Mouse (Mus musculus): ENCODE data around the gene Trak1. TPM values are rescaled to one million over a fixed set of nuclear protein-coding genes. Genes with fewer than 3 reads are reported as not detected.

The Trak1 gene
- total RNA-seq, 1 experiment from 2014 or later, result 29.2 TPM

GRCm38 (mm10) chr9:121479453-121479852 is 182.2 kb downstream of the Trak1 start:
- ATAC-seq (replicated peaks; ENCODE audit: insufficient number of reproducible peaks, low FRiP score, low TSS enrichment, poor library complexity, severe bottlenecking), result no peak

GRCm38 (mm10) chr9:121487216-121487615 is 189.9 kb downstream of the Trak1 start:
- no peak for ATAC-seq (replicated peaks; ENCODE audit: insufficient number of reproducible peaks, low FRiP score, low TSS enrichment, poor library complexity, severe bottlenecking)

GRCm38 (mm10) chr9:121491592-121492240 is 194.4 kb downstream of the Trak1 start:
- no peak for ATAC-seq (replicated peaks; ENCODE audit: insufficient number of reproducible peaks, low FRiP score, low TSS enrichment, poor library complexity, severe bottlenecking)

GRCm38 (mm10) chr9:121494006-121494767 is 196.9 kb downstream of the Trak1 start:
- ATAC-seq (replicated peaks; ENCODE audit: insufficient number of reproducible peaks, low FRiP score, low TSS enrichment, poor library complexity, severe bottlenecking), result no peak

DNA sequence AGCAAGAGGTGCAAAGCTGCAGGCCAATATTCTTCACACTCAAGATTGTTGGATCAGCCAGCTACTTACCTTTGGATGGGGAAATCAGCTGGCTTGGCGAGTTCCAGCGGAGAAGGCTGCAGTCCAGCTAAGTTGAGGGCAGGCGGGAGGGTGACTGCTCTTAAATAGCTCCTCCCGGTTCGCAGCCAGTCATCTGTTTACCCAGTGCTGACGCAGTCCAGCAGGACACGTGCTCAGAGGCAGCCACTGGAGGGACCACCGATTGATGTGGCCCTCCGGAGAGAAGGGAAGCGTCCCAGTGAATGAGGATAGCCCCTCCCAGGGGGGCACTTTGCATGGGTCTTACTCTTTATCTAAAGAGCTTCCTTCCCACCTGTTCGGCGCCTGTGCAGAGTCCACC is 198.2 kb downstream of the Trak1 start, which contains the start of gene Cck:
Cck (minus strand) TSS at position 166 of the 400 bp plus-strand sequence.
- no peak for ATAC-seq (replicated peaks; ENCODE audit: insufficient number of reproducible peaks, low FRiP score, low TSS enrichment, poor library complexity, severe bottlenecking)

DNA sequence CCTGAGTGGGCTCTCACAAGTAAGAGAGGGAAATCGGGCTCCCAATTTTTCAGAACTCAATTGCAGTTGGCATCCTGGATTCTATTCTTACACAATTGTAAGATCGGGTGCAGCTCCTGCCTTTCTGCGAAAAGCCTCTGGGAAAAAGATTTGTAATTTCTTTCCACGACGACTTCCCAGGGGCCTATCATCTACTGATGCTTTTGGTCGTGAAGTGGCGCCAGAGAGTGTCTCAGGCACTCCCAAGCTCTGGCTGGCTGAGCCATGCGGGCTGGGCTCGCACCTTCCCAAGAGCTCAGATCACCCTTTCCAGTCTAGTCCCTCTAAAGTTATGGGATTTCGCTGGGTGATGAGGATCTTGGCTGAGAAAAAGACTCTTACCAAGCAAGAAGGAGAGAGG is 198.8 kb downstream of the Trak1 start:
- ATAC-seq (replicated peaks; ENCODE audit: insufficient number of reproducible peaks, low FRiP score, low TSS enrichment, poor library complexity, severe bottlenecking), result no peak

DNA sequence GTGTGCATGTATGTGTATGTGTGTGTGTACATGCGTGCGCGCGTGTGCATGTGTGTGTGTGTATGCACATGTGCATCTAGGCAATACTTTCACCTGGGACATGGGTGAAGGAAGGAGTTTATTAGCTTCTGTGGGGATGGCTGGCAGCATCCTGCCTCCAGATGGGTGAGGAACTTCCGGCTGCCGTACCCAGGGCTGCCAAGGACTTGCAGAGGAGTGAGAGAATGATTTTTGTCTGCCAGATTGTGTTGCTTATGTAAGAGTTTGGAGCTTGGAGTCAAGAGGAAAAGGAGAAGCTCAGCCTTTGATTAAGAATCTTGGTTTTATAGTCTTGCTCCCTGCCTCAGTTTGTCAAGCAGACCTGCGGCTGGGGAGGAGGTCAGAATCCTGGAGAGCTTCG is 208.0 kb downstream of the Trak1 start:
- no peak for ATAC-seq (replicated peaks; ENCODE audit: insufficient number of reproducible peaks, low FRiP score, low TSS enrichment, poor library complexity, severe bottlenecking)

DNA sequence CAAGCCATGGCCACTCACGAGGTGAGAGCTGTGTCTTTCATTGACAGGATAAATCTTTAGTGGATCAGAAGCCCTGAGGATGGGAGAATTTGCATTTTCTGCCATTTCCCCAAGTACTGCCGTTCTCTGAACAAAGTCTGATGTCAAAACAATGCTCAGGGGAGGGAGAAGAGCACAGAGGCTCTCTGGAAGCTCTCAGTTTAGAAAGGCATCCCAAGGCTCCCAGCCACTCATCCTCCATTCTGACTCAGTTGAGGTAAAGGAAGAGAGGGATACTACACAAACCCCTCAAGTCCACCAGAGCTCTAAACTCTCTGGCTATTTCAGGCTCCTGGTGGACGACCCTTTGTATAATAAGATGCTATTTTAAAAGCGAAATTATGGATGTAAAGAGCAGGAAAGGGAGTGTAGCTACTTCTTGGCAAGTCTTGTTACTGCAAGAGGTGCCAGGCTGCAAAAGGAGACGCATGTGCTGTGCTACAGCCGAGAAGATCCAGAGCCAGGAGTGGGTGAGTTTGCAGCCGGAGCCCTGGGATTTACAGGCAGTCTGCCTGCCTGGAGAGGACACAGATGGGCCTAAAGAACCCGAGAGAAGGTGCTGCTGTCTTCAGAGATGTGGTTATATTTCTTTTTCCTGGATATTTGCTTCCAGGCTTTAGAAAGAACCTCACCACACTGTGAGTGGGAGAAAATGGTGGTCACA is 209.3 kb downstream of the Trak1 start:
- ATAC-seq (replicated peaks; ENCODE audit: insufficient number of reproducible peaks, low FRiP score, low TSS enrichment, poor library complexity, severe bottlenecking), result no peak

DNA sequence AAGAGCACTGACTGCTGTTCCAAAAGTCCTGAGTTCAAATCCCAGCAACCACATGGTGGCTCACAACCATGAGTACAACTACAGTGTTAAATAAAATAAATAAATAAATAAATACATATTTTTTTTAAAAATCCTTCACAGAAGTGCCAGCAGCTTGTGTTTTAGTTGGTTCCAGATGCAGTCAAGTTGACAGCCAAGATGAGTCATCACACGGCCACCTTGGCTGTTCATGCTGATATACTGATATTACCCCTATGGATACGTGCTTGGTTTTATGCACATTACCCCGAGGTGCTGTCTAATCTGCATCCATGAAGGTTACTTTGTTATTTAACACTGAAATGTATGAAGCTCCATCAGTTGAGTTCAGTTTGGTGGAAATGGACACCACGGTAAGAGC is 214.6 kb downstream of the Trak1 start:
- ATAC-seq (replicated peaks; ENCODE audit: insufficient number of reproducible peaks, low FRiP score, low TSS enrichment, poor library complexity, severe bottlenecking), result no peak

GRCm38 (mm10) chr9:121514462-121514861 is 217.2 kb downstream of the Trak1 start:
- no peak for ATAC-seq (replicated peaks; ENCODE audit: insufficient number of reproducible peaks, low FRiP score, low TSS enrichment, poor library complexity, severe bottlenecking)

GRCm38 (mm10) chr9:121520047-121520446 is 222.7 kb downstream of the Trak1 start:
- ATAC-seq (replicated peaks; ENCODE audit: insufficient number of reproducible peaks, low FRiP score, low TSS enrichment, poor library complexity, severe bottlenecking), result no peak

Other genes with a start within 250 kb of the Trak1 start
- 1.1 to 7.0 TPM (median 3.2 TPM) in 3 replicates for gene Ulk4, start 20.3 kb upstream of the Trak1 start, total RNA-seq (2017)
- gene Cck, start 198.2 kb downstream of the Trak1 start, total RNA-seq (2017), result not detected in 3 replicates

All from monocyte, adult 5-6 weeks (primary cell).